Mouse (Mus musculus) forebrain, embryonic 12.5 days (tissue): ENCODE results near the gene Mgst1. TPM values are rescaled to one million over a fixed set of nuclear protein-coding genes. Genes with fewer than 3 reads are reported as not detected.

ENCODE experiments used
- ATAC-seq: fragments of 200-750 bp; cut with Nextera tagmentation; 2 replicates; pipeline ENCODE4 v1.8.0; 2017; ENCODE audit warnings: moderate TSS enrichment; ENCODE audit not compliant: low FRiP score
- H3K27ac ChIP-seq: fragments of 300-500 bp; sonication (generic); 2 replicates; pipeline ENCODE4 v1.5.1; 2016; ENCODE audit warnings: mild to moderate bottlenecking
- H3K27me3 ChIP-seq: fragments of 300-500 bp; sonication (generic); 2 replicates; pipeline ENCODE4 v1.6.1; 2016; ENCODE audit warnings: mild to moderate bottlenecking
- H3K36me3 ChIP-seq: fragments of 300-500 bp; sonication (generic); replicated peaks from 2 replicates; pipeline ENCODE4 v1.6.1; 2016; ENCODE audit warnings: mild to moderate bottlenecking
- H3K4me1 ChIP-seq: fragments of 300-500 bp; sonication (generic); 2 replicates; pipeline ENCODE4 v1.6.1; 2016
- H3K4me2 ChIP-seq: fragments of 300-500 bp; sonication (generic); 2 replicates; pipeline ENCODE4 v1.6.1; 2016; ENCODE audit warnings: mild to moderate bottlenecking, moderate library complexity
- H3K4me3 ChIP-seq: fragments of 300-500 bp; sonication (generic); replicated peaks from 2 replicates; pipeline ENCODE4 v1.5.1; 2016; ENCODE audit warnings: mild to moderate bottlenecking
- H3K9ac ChIP-seq: fragments of 300-500 bp; sonication (generic); 2 replicates; pipeline ENCODE4 v1.6.1; 2016; ENCODE audit warnings: mild to moderate bottlenecking
- H3K9me3 ChIP-seq: fragments of 300-500 bp; sonication (generic); 2 replicates; pipeline ENCODE4 v1.6.1; 2016
- WGBS: fragments of 180-500 bp; shearing (Covaris S2); methylation state at CpG from one replicate; pipeline ENCODE4 v1.1.7; 2016; 5-methylcytosine and 5-hydroxymethylcytosine counted together
- polyA plus RNA-seq: library from polyadenylated mRNA; unstranded; fragments of >200 nt; fragmentation: Nextera tagmentation; extraction: Ambion mirVana; gene quantifications from 2 replicates; pipeline ENCODE4 v1.2.1, GENCODE M21; 2016

The Mgst1 gene
- polyA plus RNA-seq, result 40.0 and 45.4 TPM in 2 replicates

DNA sequence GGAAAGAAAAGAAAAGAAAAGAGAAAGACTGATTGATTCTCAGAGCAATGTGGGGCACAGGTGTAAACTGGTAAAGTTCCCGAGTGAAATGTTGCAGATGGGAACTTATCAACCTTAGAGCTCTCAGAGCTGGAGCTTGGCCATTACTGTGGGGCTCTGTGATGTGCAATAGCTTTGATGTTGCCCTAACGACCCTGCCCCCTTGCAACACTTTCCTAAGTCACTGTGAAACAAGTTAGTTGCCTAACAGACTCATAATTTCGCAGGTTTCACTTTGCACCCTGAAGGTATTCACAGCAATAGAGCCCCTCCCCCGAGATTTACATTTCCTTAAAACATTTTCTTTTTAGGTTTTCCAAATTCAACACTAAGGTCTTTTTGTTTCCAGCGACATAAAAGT, at the start of gene Mgst1:
Gene Mgst1 (plus strand): TSS at position 387 of the 400 bp plus-strand sequence.
- WGBS, result 3% methylated on average over 5 of the region's 5 CpGs
- ATAC-seq, result peak; percentile 25; the same call in 1 of the 2 replicates
- Histone ChIP-seq H3K4me2 (peak within 1 kb of the TSS; percentile 64), H3K9ac (peak within 1 kb of the TSS; percentile 59), H3K4me3 (peak within 1 kb of the TSS; percentile 46), H3K4me1 (peaks cover 17% of the 10 kb centered on the region; the same call in 1 of the 2 replicates), H3K36me3 (no peaks in the 10 kb centered on the region), H3K9me3 (no peaks in the 10 kb centered on the region), H3K27ac (no peak within 1 kb of the TSS), H3K27me3 (no peaks in the 10 kb centered on the region)

DNA sequence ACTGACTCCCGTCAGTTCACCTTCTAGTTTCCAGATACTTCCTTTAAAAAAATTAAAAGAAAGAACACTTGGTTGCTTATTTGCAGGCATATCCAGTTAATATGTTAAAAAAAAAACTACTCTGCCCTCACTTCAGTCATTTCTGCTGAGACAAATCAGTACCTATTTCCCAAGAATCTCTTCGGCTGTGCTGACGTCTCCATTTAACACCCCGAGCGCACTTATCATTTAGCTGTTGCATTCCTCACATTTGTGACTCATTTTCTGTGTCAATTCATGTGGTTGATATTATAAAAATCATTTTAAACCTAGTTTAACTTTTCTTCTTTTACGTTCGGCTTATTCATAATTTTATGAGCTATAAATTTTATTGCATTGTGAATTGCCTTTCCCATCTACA, 47.7 kb upstream of the Mgst1 start:
- Histone ChIP-seq H3K27me3 (no peaks in the 10 kb centered on the region), H3K36me3 (no peaks in the 10 kb centered on the region), H3K4me1 (no peaks in the 10 kb centered on the region), H3K4me2 (no peak overlapping the region), H3K4me3 (no peak overlapping the region), H3K27ac (no peak overlapping the region), H3K9me3 (no peaks in the 10 kb centered on the region), H3K9ac (no peak overlapping the region)
- ATAC-seq, result no peak
- 92% methylated on average over 7 of the region's 7 CpGs for WGBS

DNA sequence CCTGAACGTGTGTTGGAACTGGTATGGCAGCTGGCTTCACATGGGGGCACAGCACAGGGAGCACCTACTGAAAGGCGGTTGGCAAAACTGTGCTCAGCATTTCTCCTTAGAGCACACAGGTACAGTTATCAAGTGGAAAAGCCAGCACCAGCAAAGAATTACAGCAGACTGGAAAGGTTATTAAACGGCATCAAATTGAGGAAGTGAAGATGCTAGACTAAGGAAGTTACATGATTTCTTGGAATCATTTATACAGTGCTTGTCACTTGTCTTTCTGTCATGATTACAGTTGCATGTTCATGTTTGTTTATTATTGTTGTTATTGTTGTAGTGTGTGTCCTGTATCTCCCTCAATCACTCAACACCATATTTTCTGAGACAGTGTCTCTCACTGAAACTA, 45.1 kb upstream of the Mgst1 start:
- no peak for ATAC-seq
- H3K27me3 ChIP-seq, result no peaks in the 10 kb centered on the region
- H3K4me1 ChIP-seq, result no peaks in the 10 kb centered on the region
- no peaks in the 10 kb centered on the region for H3K36me3 ChIP-seq
- no peaks in the 10 kb centered on the region for H3K9me3 ChIP-seq
- no peak overlapping the region for H3K9ac ChIP-seq
- WGBS, result 92% methylated on average over 3 of the region's 3 CpGs
- no peak overlapping the region for H3K4me3 ChIP-seq
- H3K4me2 ChIP-seq, result no peak overlapping the region
- H3K27ac ChIP-seq, result no peak overlapping the region

- no peak for ATAC-seq
Observed at GRCm38 (mm10) chr6:138099646-138100045, 40.5 kb upstream of the Mgst1 start.

GRCm38 (mm10) chr6:138101843-138102242, 38.3 kb upstream of the Mgst1 start:
- ATAC-seq, result 0 out of 2 replicates have a peak, but pooled peaks have one; percentile 30
- Histone ChIP-seq H3K4me3 (no peak overlapping the region), H3K9ac (no peak overlapping the region), H3K9me3 (no peaks in the 10 kb centered on the region), H3K27ac (no peak overlapping the region), H3K27me3 (no peaks in the 10 kb centered on the region), H3K4me1 (no peaks in the 10 kb centered on the region), H3K36me3 (no peaks in the 10 kb centered on the region), H3K4me2 (no peak overlapping the region)
- WGBS, result 83% methylated on average over 4 of the region's 4 CpGs

More at GRCm38 (mm10) chr6:138099646-138100045, 40.5 kb upstream of the Mgst1 start:
- H3K9me3 ChIP-seq, result no peaks in the 10 kb centered on the region
- no peaks in the 10 kb centered on the region for H3K36me3 ChIP-seq
- no peak overlapping the region for H3K27ac ChIP-seq
- no peaks in the 10 kb centered on the region for H3K27me3 ChIP-seq
- H3K9ac ChIP-seq, result no peak overlapping the region
- no peak overlapping the region for H3K4me2 ChIP-seq
- 75% methylated on average over 3 of the region's 3 CpGs for WGBS
- H3K4me3 ChIP-seq, result no peak overlapping the region
- no peaks in the 10 kb centered on the region for H3K4me1 ChIP-seq

DNA sequence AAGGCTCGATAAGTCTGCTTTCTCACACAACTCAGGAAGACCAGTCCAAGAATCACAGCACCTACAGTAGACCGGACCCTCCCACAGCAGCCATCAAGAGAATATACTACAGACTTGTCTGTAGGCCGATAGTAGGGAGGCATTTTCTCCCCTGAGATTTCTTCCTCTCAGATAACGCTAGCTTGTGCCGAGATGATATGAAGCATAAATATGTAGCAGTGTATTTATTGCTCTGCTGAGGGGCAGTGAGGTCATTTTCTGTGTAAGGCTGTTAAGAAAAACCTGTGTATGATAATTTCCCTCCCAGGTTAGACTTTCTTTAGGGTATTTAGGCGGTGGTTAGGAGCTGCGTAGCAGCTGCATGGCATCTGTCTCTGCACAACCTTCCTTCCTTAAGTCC, 37.2 kb upstream of the Mgst1 start:
- no peaks in the 10 kb centered on the region for H3K27me3 ChIP-seq
- H3K36me3 ChIP-seq, result no peaks in the 10 kb centered on the region
- 82% methylated on average over 7 of the region's 7 CpGs for WGBS
- no peaks in the 10 kb centered on the region for H3K9me3 ChIP-seq
- H3K4me2 ChIP-seq, result no peak overlapping the region
- no peak for ATAC-seq
- no peak overlapping the region for H3K9ac ChIP-seq
- H3K4me1 ChIP-seq, result no peaks in the 10 kb centered on the region
- H3K27ac ChIP-seq, result no peak overlapping the region
- no peak overlapping the region for H3K4me3 ChIP-seq

DNA sequence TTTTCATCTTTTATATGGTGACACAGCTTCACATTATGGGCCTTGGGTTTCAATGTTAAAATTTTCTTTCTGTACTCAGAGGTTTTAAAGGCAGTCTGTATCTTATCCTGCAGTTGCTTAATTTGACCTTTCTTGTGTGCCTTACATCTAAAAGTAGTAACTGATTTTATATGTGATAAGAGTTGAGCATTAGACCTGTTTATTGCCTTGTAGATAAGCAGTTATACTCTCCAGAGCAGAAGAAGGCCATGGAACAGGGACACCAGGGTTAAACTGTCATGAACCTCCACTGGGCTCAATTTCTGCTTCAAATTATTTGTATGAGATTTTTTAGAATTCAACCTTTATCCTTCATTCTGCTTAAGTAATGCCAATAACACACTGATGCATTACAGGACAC, 35.6 kb upstream of the Mgst1 start:
- no peaks in the 10 kb centered on the region for H3K27me3 ChIP-seq
- H3K27ac ChIP-seq, result no peak overlapping the region
- no peak overlapping the region for H3K9ac ChIP-seq
- no peak for ATAC-seq
- no peaks in the 10 kb centered on the region for H3K36me3 ChIP-seq
- H3K4me2 ChIP-seq, result no peak overlapping the region
- no peaks in the 10 kb centered on the region for H3K4me1 ChIP-seq
- H3K4me3 ChIP-seq, result no peak overlapping the region
- H3K9me3 ChIP-seq, result no peaks in the 10 kb centered on the region

- Histone ChIP-seq H3K9me3 (no peaks in the 10 kb centered on the region), H3K9ac (no peak overlapping the region), H3K4me3 (no peak overlapping the region), H3K36me3 (no peaks in the 10 kb centered on the region), H3K4me2 (no peak overlapping the region), H3K27ac (no peak overlapping the region), H3K4me1 (no peaks in the 10 kb centered on the region), H3K27me3 (no peaks in the 10 kb centered on the region)
- 89% methylated on average over 3 of the region's 3 CpGs for WGBS
- ATAC-seq, result no peak
Observed at GRCm38 (mm10) chr6:138117496-138117895, 22.6 kb upstream of the Mgst1 start.

DNA sequence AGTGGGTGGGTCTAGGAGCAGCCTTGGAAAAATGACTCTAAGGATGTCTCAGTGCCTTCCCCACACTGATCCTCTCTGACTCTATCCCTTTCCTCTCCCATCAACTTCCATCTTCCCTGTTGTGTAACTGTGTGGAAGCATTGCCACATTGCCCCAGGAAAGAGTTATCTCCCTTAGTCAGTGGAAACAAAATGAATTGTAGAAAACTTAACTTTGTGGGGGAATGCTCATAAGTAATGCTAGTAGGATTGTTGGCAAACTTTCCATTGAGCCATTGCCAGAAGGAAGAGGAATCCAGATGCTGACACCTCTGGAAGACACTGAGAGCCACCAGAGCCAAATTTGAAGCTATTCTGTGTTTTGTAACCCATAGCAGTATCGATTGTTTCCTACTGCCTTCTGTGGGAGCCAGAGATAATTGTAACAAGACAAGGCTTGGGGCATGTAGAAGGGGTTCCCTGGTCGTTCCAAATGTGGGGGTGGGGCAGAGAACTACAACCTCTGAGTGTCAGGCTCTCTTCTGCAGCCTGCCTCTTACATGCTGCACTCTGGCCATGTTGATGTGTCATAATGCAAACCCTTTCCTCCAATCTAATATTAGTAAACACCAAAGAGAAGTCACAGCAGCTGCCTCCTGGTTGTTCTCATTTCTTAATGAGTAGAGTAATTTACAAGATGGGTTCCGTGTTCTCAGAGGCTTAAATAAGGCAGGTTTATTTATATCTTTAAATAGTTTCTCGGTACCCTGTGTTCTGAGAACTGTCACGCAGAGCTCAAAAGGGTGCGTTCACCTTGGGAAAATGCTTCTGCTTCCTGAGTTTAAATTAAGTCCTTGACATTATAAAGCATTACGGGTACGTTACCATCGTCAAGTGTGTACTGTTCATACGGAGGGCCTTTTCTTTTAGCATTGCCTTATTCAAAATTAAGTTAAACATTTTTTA, 11.5 kb upstream of the Mgst1 start:
- Histone ChIP-seq H3K9ac (no peak overlapping the region), H3K4me3 (no peak overlapping the region), H3K36me3 (no peaks in the 10 kb centered on the region), H3K4me1 (no peaks in the 10 kb centered on the region), H3K27ac (no peak overlapping the region), H3K27me3 (no peaks in the 10 kb centered on the region), H3K9me3 (no peaks in the 10 kb centered on the region), H3K4me2 (no peak overlapping the region)
- WGBS, result 87% methylated on average over 10 of the region's 10 CpGs
- no peak for ATAC-seq

DNA sequence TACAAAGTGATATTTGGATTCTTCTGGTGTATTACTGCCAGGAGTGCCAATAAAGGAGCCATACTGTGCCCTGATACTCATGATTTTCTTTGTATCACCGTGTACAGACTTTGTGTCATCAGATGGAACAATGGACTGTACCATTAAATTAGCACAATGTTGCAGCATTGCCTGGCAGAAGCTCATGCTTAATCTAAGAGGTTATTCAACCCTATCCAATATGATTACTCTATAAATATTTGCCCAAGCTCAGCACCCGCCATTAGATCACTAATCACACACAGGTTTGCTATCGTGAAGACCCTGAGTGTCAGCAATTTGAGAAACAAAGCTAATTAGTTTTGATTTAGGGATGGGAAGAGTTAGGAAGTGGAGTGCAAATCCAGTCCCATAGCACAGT, 9.6 kb upstream of the Mgst1 start:
- Histone ChIP-seq H3K9ac (no peak overlapping the region), H3K36me3 (no peaks in the 10 kb centered on the region), H3K27ac (no peak overlapping the region), H3K27me3 (no peaks in the 10 kb centered on the region), H3K9me3 (no peaks in the 10 kb centered on the region), H3K4me1 (no peaks in the 10 kb centered on the region), H3K4me2 (no peak overlapping the region), H3K4me3 (no peak overlapping the region)
- ATAC-seq, result no peak
- WGBS, result 78% methylated on average over 3 of the region's 3 CpGs

- under 1% methylated on average over 16 of the region's 16 CpGs for WGBS
- H3K4me1 ChIP-seq, result peaks cover 17% of the 10 kb centered on the region; the same call in 1 of the 2 replicates
- no peaks in the 10 kb centered on the region for H3K27me3 ChIP-seq
- peak; percentile 90 for ATAC-seq
- peak overlapping the region; percentile 46 for H3K4me3 ChIP-seq
- H3K9me3 ChIP-seq, result no peaks in the 10 kb centered on the region
- H3K27ac ChIP-seq, result no peak overlapping the region
- H3K4me2 ChIP-seq, result peak overlapping the region; percentile 64
- H3K36me3 ChIP-seq, result no peaks in the 10 kb centered on the region
- H3K9ac ChIP-seq, result peak overlapping the region; percentile 59
Observed at GRCm38 (mm10) chr6:138140336-138140735, 220 bp downstream of the Mgst1 start.

- no peak overlapping the region for H3K27ac ChIP-seq
- 54% methylated on average over 4 of the region's 4 CpGs for WGBS
- ATAC-seq, result peak; percentile 61
Observed at GRCm38 (mm10) chr6:138141111-138141592, 1.0 kb downstream of the Mgst1 start.

More at GRCm38 (mm10) chr6:138141111-138141592, 1.0 kb downstream of the Mgst1 start:
- Histone ChIP-seq H3K4me1 (peaks cover 17% of the 10 kb centered on the region; the same call in 1 of the 2 replicates), H3K9ac (no peak overlapping the region), H3K4me2 (peak overlapping the region; percentile 64), H3K27me3 (no peaks in the 10 kb centered on the region), H3K9me3 (no peaks in the 10 kb centered on the region), H3K4me3 (no peak overlapping the region), H3K36me3 (no peaks in the 10 kb centered on the region)
